Mouse (Mus musculus): Measurements from ENCODE around the gene Mapk8ip2.

DNA sequence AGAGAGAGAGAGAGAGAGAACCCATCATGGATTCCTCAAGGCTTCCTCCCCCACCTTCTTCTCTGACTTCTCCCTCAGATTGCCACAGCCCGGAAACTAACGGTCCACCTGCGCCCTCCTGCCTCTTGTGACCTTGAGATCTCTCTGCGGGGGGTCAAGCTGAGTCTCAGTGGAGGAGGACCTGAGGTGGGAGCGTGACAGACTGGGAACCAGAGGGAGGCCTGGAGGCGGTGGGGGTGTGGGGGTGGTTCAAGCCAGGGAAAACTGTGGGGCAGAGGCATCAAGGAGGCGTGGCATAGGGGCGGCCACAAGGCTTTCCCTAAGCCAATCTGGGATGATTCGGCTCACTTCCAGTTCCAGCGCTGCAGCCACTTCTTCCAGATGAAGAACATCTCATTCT, 6.6 kb downstream of the Mapk8ip2 start:
- TF ChIP-seq CHD2 (IDR thresholded peaks at IDR 0.05; ENCODE audit: low read length) (no peak), ETS1 (conservative IDR thresholded peaks at IDR 0.05; ENCODE audit: low read depth, low read length) (no peak), NELFE (IDR thresholded peaks at IDR 0.05; ENCODE audit: low read depth, low read length) (no peak), JUND (conservative IDR thresholded peaks at IDR 0.05; ENCODE audit: low read depth, low read length) (no peak), CTCF (conservative IDR thresholded peaks at IDR 0.05 in 1 of 2, IDR thresholded peaks at IDR 0.05 in 1 of 2; ENCODE audit: low read depth in 2 of 2, low read length in 2 of 2) (no peak), ELF1 (IDR thresholded peaks at IDR 0.05; ENCODE audit: low read depth, low read length) (no peak), RAD21 (IDR thresholded peaks at IDR 0.05; ENCODE audit: low read depth, low read length) (no peak), POLR2A (IDR thresholded peaks at IDR 0.05; ENCODE audit: low read depth, low read length) (no peak)
